Mouse (Mus musculus) urinary bladder, postnatal 14 days (tissue): ENCODE measurements around the gene Ebf1.

Experiments
- DNase-seq: peaks from one replicate; pipeline ENCODE4 v3.0.0; 2021; ENCODE audit warnings: low spot score

The Ebf1 gene

DNA sequence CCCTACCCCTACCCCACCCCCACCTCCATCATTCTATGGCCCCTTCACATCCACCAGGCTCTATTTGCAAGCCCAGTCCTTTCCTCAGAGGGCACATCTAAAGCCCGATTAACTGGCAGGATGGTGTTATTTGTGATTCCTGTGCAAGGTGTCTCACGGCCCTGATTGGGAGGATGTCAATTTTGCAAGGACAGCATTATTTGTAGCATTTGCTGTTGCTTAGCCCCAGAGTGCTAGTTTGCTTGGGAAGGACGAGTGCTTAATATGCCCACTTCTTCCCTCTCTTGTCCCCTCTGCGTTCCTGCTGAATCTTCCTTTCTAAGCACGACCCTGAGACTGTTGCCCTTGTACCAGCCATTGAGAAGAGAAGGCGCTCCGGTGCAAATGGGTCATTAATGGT is 337.2 kb downstream of the Ebf1 start:
- DNase-seq, result no peak

DNA sequence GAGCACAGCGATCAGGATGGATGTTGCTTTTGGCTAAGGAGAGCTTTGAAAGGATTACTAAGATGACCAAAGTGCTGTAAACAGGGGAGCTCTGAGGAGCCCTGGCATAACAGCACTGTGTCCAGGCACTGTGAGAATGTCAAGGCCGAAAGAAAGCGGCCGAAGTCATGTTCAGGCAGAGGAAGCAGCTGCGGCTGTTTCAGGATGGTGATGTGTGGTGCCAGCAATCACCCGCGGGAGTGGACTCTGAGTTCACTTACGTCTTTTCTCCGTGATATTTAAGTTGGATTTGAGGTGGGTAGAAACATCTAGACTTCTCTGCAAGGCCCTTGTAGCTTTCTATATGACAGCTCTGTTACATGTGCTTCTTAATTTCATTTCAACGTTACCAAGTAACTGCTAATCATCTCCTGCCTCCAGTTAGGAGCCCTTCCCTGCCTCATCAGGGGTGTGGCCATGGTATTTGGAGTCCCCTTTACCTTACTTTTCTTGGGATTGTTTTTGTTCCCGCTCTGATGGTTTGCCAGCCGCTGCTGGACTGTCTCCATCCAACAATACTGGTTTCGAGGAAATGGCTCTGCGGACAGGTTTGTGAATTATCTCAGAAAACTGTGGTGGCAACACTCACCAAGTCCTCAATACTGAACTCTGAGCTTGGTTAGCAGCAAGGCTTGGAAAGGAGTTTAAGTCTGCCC is 345.8 kb downstream of the Ebf1 start:
- no peak for DNase-seq

GRCm38 (mm10) chr11:44969011-44969410 is 351.9 kb downstream of the Ebf1 start:
- DNase-seq, result no peak

GRCm38 (mm10) chr11:44974271-44974670 is 357.2 kb downstream of the Ebf1 start:
- DNase-seq, result no peak

DNA sequence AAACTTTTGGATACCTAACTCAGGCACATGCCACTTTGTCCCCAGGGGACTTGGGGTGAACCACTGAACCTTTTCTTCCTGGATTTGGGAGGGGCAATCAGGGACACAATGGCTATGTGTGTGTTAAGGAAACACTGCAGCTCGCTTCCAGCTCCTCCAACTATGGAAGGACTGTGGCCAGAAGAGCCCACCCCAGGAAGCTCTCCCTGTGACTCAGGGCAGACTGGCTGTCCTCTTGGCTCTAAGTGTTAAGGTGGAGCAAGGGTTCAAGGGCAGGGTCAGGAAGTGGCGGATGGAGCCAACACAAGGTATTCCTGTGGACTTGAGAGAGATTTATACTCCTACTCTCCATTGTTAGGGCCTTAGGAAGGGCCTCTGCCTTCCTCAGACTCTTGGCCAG is 358.0 kb downstream of the Ebf1 start:
- DNase-seq, result no peak

DNA sequence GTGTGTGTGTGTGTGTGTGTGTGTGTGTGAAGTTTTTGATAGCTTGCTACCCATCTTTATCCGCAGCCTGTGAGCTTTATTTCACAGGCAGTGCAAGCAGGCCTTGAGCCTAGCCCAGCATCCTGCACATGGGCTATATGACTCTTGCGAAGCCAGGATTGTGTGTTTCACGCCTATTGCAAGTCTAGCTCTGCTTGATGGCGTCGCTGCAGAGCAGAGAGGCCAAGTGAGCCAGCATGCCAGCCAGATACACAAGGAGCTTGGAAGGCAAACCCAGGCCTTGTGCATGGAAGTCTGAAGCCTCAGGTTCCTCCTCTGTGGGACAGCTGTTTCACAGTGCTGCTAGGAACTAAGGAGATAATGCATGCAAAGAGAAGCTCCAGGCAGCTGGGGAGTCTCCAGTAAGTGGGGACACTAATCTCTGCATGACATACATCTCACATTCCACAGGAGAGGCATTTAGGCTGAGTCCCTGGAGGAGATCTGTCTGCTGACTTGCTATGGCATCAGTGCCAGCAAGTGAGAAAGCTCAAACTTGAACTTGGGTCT is 359.2 kb downstream of the Ebf1 start:
- no peak for DNase-seq

GRCm38 (mm10) chr11:44977921-44978397 is 360.8 kb downstream of the Ebf1 start:
- DNase-seq, result no peak

DNA sequence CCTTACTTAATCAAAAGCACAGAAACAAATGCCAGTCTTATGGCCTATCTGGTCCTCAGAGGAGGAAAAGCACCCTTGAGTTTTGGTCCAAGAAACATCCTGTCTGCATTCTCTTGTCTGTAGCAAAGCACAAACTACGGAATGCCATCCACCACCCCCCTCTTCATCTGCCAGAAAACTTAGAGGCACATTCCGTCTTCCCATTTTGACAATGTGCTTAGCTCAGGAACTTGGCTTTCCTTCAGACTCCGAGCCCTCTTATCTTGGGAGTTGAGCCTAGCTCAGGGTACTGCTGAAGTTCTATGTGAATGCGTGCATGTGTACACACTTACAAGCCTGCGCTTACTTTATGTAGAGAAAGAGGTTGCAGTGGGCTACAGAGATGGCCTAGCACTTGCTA is 362.3 kb downstream of the Ebf1 start:
- DNase-seq, result no peak

- no peak for DNase-seq
Measured at GRCm38 (mm10) chr11:44982225-44982624, 365.1 kb downstream of the Ebf1 start.

- DNase-seq, result no peak
Measured at GRCm38 (mm10) chr11:44983961-44984360, 366.8 kb downstream of the Ebf1 start.

GRCm38 (mm10) chr11:44984381-44984780 is 367.3 kb downstream of the Ebf1 start:
- DNase-seq, result no peak

- no peak for DNase-seq
Measured at GRCm38 (mm10) chr11:44987796-44988195, 370.7 kb downstream of the Ebf1 start.

DNA sequence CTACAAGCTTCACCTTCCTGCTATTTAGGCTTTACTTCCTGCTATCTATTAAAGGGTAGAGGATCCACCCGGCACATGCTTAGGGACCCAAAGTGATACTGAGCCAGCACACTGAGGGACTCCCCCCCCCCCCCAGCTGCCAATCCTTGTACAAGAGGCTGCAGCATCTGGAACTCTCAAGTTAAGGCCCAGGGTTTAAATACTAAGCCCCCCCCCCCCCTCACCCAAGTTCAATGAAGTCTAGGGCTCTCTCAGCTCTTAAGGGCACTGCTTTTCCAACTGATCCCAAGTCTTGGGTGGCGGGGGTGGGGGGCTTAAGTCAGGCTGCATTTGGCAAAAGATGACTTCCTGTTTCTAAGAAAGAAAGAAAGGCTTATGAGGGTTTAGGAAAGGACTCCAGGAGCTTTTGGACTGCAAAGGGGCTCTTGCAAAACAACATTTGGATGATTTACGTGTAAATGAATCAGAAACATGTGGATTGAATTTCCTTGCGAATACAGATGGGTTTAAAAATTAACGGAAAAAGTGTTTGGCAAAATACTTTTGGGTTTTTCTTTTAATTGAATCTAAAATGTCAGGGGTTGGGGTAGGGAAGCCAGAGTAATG is 385.7 kb downstream of the Ebf1 start:
- DNase-seq, result no peak

DNA sequence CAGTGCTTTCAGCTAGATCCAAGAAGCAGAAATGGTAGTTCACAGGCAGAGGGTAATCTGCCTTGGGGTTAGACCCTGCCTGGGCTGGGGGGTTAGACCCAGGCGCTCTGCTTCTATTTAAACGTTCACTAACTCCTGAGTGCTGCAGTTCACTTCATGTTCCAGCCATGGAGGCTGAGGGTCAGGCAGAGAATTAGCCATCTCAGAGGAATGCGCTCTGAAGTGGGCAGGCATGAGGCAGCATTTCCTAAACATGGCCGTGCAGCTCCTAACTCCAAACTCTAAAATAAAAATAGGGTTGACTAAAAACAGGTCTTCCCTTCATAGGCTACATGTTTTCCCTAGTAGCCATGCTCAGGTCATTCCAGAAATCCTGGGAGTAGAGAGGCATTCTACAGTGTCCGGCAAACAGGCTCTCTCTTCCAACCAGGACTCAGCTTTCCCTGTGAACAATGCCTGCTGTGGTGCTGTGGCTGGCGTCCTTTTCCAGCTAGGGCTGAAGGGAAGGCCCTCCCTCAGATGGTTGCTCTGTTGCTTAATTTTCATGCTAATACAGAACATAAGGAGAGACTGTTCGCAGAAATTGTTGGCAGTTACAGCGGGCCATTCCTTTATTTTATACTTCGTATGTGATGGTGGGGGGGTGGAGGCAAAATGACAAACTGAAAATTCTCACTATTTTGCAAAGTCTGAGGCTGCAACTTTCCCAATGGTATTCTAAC is 386.8 kb downstream of the Ebf1 start:
- no peak for DNase-seq

GRCm38 (mm10) chr11:45007311-45007710 is 390.2 kb downstream of the Ebf1 start:
- no peak for DNase-seq

- peak; percentile 74 for DNase-seq
Measured at GRCm38 (mm10) chr11:45008078-45008477, 391.0 kb downstream of the Ebf1 start.

GRCm38 (mm10) chr11:45008760-45009159 is 391.6 kb downstream of the Ebf1 start:
- no peak for DNase-seq

- no peak for DNase-seq
Measured at GRCm38 (mm10) chr11:45012081-45012480, 395.0 kb downstream of the Ebf1 start.

GRCm38 (mm10) chr11:45017493-45017892 is 400.4 kb downstream of the Ebf1 start:
- DNase-seq, result no peak

GRCm38 (mm10) chr11:45026012-45026411 is 408.9 kb downstream of the Ebf1 start:
- DNase-seq, result no peak

GRCm38 (mm10) chr11:45026674-45027073 is 409.6 kb downstream of the Ebf1 start:
- DNase-seq, result no peak

GRCm38 (mm10) chr11:45027076-45027475 is 410.0 kb downstream of the Ebf1 start:
- no peak for DNase-seq
